Mouse (Mus musculus) CH12.LX (cell line): Measurements from ENCODE around the gene Parvg. TPM values are rescaled to one million over a fixed set of nuclear protein-coding genes. Genes with fewer than 3 reads are reported as not detected.

Experiments
- DNase-seq: peaks from one replicate; pipeline ENCODE4 v3.0.0-alpha.2; 2013; ENCODE audit errors: extremely low read depth
- H3K27ac ChIP-seq: 2 replicates; pipeline ENCODE4 v1.5.1; 2012; ENCODE audit warnings: low read depth, mild to moderate bottlenecking, control low read depth, moderate library complexity; ENCODE audit not compliant: insufficient read depth
- H3K27me3 ChIP-seq: replicated peaks from 2 replicates; pipeline ENCODE3; 2012; ENCODE audit warnings: inconsistent platforms
- H3K36me3 ChIP-seq, 2 experiments: replicated peaks in 1 of 2; 2 replicates each; pipeline versions ENCODE3 to v1.6.1; 2012; ENCODE audit warnings: inconsistent platforms in 1 of 2, low read length in 1 of 2, mild to moderate bottlenecking in 1 of 2, mixed read lengths in 1 of 2, moderate library complexity in 1 of 2; ENCODE audit not compliant: control insufficient read depth in 1 of 2, insufficient read depth in 1 of 2
- H3K4me1 ChIP-seq, 2 experiments: 2 replicates each; pipeline ENCODE4 v1.6.1; 2012; ENCODE audit warnings: inconsistent platforms in 1 of 2, moderate library complexity in 1 of 2; ENCODE audit not compliant: insufficient read depth in 2 of 2, control insufficient read depth in 1 of 2
- H3K4me2 ChIP-seq: 2 replicates; pipeline ENCODE4 v1.6.1; 2012; ENCODE audit warnings: low read depth, mild to moderate bottlenecking, control low read depth; ENCODE audit not compliant: poor library complexity, insufficient read depth, severe bottlenecking
- H3K4me3 ChIP-seq, 3 experiments: fragments of 150-350 bp in 1 of 3; sonication (generic) in 1 of 3; replicated peaks in 1 of 3; 2 replicates each; pipeline versions ENCODE3 to v1.5.1; 2011 to 2012; ENCODE audit warnings: low read depth in 2 of 3, low read length in 2 of 3, mild to moderate bottlenecking in 2 of 3, moderate library complexity in 2 of 3, control low read depth in 1 of 3, improper control_type of control experiment in 1 of 3, inconsistent platforms in 1 of 3, mixed read lengths in 1 of 3; ENCODE audit not compliant: poor library complexity in 1 of 3
- H3K79me2 ChIP-seq: replicated peaks from 2 replicates; pipeline ENCODE4 v1.6.1; 2012; ENCODE audit warnings: mild to moderate bottlenecking, moderate library complexity; ENCODE audit not compliant: control insufficient read depth, poor library complexity, insufficient read depth, severe bottlenecking; ENCODE audit errors: extremely low read depth
- H3K9ac ChIP-seq: 2 replicates; pipeline ENCODE4 v1.6.1; 2012; ENCODE audit warnings: low read depth, mild to moderate bottlenecking, control low read depth, moderate library complexity; ENCODE audit not compliant: insufficient read depth
- H3K9me3 ChIP-seq: replicated peaks from 2 replicates; pipeline ENCODE3; 2012; ENCODE audit warnings: low read length, inconsistent platforms, mixed read lengths
- BHLHE40 ChIP-seq: IDR thresholded peaks from 2 replicates; pipeline ENCODE4 v1.6.1; 2011; ENCODE audit warnings: mild to moderate bottlenecking, low read depth, low read length, improper control_type of control experiment
- CHD2 ChIP-seq: IDR thresholded peaks from 2 replicates; pipeline ENCODE4 v1.6.1; 2011; ENCODE audit warnings: low read length, improper control_type of control experiment
- CTCF ChIP-seq, 2 experiments: IDR thresholded peaks in 1 of 2; conservative IDR thresholded peaks in 1 of 2; 2 replicates each; pipeline ENCODE4 v1.5.1; 2011 to 2012; ENCODE audit warnings: low read depth in 2 of 2, low read length in 2 of 2, improper control_type of control experiment in 1 of 2, inconsistent platforms in 1 of 2, mild to moderate bottlenecking in 1 of 2, moderate library complexity in 1 of 2
- EP300 ChIP-seq: IDR thresholded peaks from 2 replicates; pipeline ENCODE4 v1.6.1; 2011; ENCODE audit warnings: low read length, improper control_type of control experiment
- HCFC1 ChIP-seq: IDR thresholded peaks from 2 replicates; pipeline ENCODE4 v1.6.1; 2012; ENCODE audit warnings: low read depth, mild to moderate bottlenecking, inconsistent platforms, low read length, improper control_type of control experiment
- IRF4 ChIP-seq: IDR thresholded peaks from 2 replicates; pipeline ENCODE4 v1.6.1; 2014; ENCODE audit warnings: low read depth, mild to moderate bottlenecking, inconsistent platforms, low read length, improper control_type of control experiment
- JUND ChIP-seq: conservative IDR thresholded peaks from 2 replicates; pipeline ENCODE4 v1.6.1; 2011; ENCODE audit warnings: low read depth, low read length, improper control_type of control experiment
- MAFK ChIP-seq: IDR thresholded peaks from 2 replicates; pipeline ENCODE4 v1.6.1; 2011; ENCODE audit warnings: low read length, improper control_type of control experiment; ENCODE audit not compliant: insufficient replicate concordance
- MAZ ChIP-seq: IDR thresholded peaks from 2 replicates; pipeline ENCODE4 v1.6.1; 2012; ENCODE audit warnings: low read depth, mild to moderate bottlenecking, inconsistent platforms, low read length, improper control_type of control experiment, moderate library complexity
- MYC ChIP-seq: IDR thresholded peaks from 2 replicates; pipeline ENCODE4 v1.6.1; 2011; ENCODE audit warnings: low read depth, mild to moderate bottlenecking, improper control_type of control experiment, low read length
- POLR2A ChIP-seq: IDR thresholded peaks from 2 replicates; pipeline ENCODE4 v1.6.1; 2011; ENCODE audit warnings: low read depth, mild to moderate bottlenecking, improper control_type of control experiment, low read length
- POLR2AphosphoS2 ChIP-seq: IDR thresholded peaks from 2 replicates; pipeline ENCODE4 v1.6.1; 2011; ENCODE audit warnings: low read depth, low read length, improper control_type of control experiment
- RAD21 ChIP-seq: IDR thresholded peaks from 2 replicates; pipeline ENCODE4 v1.6.1; 2011; ENCODE audit warnings: low read depth, mild to moderate bottlenecking, low read length, improper control_type of control experiment, moderate library complexity
- SMC3 ChIP-seq: IDR thresholded peaks from 2 replicates; pipeline ENCODE4 v1.6.1; 2011; ENCODE audit warnings: low read depth, low read length, improper control_type of control experiment
- TBP ChIP-seq: conservative IDR thresholded peaks from 2 replicates; pipeline ENCODE4 v1.6.1; 2011; ENCODE audit warnings: low read depth, low read length, improper control_type of control experiment
- TCF12 ChIP-seq: IDR thresholded peaks from 2 replicates; pipeline ENCODE4 v1.6.1; 2014; ENCODE audit warnings: low read depth, mild to moderate bottlenecking, inconsistent platforms, low read length, improper control_type of control experiment
- UBTF ChIP-seq: IDR thresholded peaks from 2 replicates; pipeline ENCODE4 v1.6.1; 2012; ENCODE audit warnings: low read depth, mild to moderate bottlenecking, inconsistent platforms, low read length, improper control_type of control experiment, moderate library complexity
- USF1 ChIP-seq: IDR thresholded peaks from 2 replicates; pipeline ENCODE4 v1.6.1; 2014; ENCODE audit warnings: low read depth, mild to moderate bottlenecking, inconsistent platforms, low read length, improper control_type of control experiment
- USF2 ChIP-seq: conservative IDR thresholded peaks from 2 replicates; pipeline ENCODE4 v1.6.1; 2011; ENCODE audit warnings: low read depth, low read length, improper control_type of control experiment
- ZKSCAN1 ChIP-seq: IDR thresholded peaks from 2 replicates; pipeline ENCODE4 v1.6.1; 2012; ENCODE audit warnings: low read depth, inconsistent platforms, low read length, improper control_type of control experiment, borderline replicate concordance
- ZMIZ1 ChIP-seq: IDR thresholded peaks from 2 replicates; pipeline ENCODE4 v1.6.1; 2012; ENCODE audit warnings: low read depth, mild to moderate bottlenecking, inconsistent platforms, low read length, improper control_type of control experiment
- ZNF384 ChIP-seq: IDR thresholded peaks from 2 replicates; pipeline ENCODE4 v1.6.1; 2012; ENCODE audit warnings: low read depth, low read length, improper control_type of control experiment, inconsistent platforms
- dilution Hi-C: fragments of 300-500 bp; cut with MboI; formaldehyde crosslinking; loops from 2 replicates; pipeline ENCODE4 v1.14.3; 2020; ENCODE audit warnings: low sequenced_read_pairs; ENCODE audit not compliant: extremely low pct_unique_long_range_greater_than_20kb, extremely low pct_ligation_motif_present
- in situ Hi-C: fragments of 300-500 bp; cut with MboI; formaldehyde crosslinking; loops from 3 replicates; pipeline ENCODE4 v1.14.3; 2019; ENCODE audit warnings: low sequenced_read_pairs, low pct_ligation_motif_present, low pct_unique_long_range_greater_than_20kb, mixed read lengths
- polyA plus RNA-seq: library from polyadenylated mRNA; unstranded; fragments of >175 nt; gene quantifications from 2 replicates; pipeline ENCODE4 v1.2.1, GENCODE M21; 2012; ENCODE audit warnings: low read depth; ENCODE audit not compliant: insufficient read length
- total RNA-seq, 2 experiments: library from RNA; depleted of rRNA; stranded (reverse); fragments of 300-350 nt in 1 of 2; fragments of >200 nt in 1 of 2; gene quantifications; 2 replicates each; pipeline ENCODE4 v1.2.3; 2012 to 2014

The Parvg gene
- total and polyA plus RNA-seq, 3 experiments, result 93.7 to 140 (median 98.3) TPM

GRCm38 (mm10) chr15:84280712-84281347, 43.0 kb upstream of the Parvg start:
- dilution Hi-C loops (no loop called here), in situ Hi-C loops (loop anchor here (5.0 kb wide), 2 partner anchors 46 to 331 kb away; no protein-coding TSS in a partner anchor)
- H3K79me2 ChIP-seq, result no peaks in the 10 kb centered on the region
- H3K9me3 ChIP-seq, result peaks cover 3% of the 10 kb centered on the region
- TF ChIP-seq MAFK (no peak), ZKSCAN1 (no peak), TCF12 (no peak), TBP (no peak), UBTF (no peak), POLR2AphosphoS2 (no peak), SMC3 (no peak), MYC (no peak), IRF4 (no peak), CHD2 (no peak), EP300 (no peak), USF1 (no peak), BHLHE40 (no peak), ZNF384 (no peak), JUND (no peak), HCFC1 (no peak), USF2 (no peak), ZMIZ1 (no peak), POLR2A (no peak)
- DNase-seq, result no peak
- no peak overlapping the region for H3K27ac ChIP-seq
- no peaks in the 10 kb centered on the region for H3K36me3 ChIP-seq
- H3K27me3 ChIP-seq, result peaks cover 77% of the 10 kb centered on the region
- H3K9ac ChIP-seq, result no peak overlapping the region
- no peak overlapping the region for H3K4me2 ChIP-seq
- H3K4me3 ChIP-seq, result no peak overlapping the region
- no peaks in the 10 kb centered on the region for H3K4me1 ChIP-seq

DNA sequence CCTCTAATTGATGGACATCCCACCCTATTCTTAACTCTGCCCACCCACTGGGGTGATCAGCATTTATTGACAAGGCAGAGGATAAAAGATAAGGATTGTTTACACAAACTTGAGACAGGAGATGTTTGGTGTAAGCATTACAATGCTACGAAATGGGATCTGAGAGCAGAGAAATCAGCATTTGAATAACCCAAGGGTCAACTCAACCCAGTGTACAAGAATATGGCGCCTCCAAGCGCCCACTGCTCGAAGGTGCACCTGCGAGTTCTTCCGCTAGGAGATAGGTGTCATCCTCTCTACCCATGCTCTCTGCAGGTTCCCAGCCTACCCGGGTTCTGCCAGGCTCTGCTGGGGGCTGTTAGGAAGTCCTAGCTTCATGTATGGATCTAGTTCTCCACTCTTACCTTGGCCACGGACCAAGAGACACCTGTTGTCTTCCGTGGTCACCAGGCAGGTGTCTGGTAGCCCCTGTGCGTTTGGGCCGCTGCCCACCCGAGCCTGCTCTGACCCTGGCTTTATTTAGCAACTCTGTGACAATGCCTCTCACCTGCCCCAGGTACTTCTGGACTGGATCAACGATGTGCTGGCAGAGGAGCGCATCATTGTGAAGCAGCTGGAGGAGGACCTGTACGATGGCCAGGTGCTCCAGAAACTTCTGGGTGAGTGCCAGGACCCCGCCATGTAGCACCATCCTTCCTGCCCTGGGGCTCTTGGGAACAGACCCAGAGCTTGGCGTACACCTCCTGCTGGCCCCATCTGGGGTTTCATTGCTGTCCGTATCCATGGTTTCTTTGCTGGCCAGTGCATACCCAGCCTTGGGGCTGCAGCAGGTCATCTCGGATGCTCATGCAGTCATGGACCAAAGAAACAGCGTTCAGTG, 41.4 kb upstream of the Parvg start:
- no peak overlapping the region for H3K4me2 ChIP-seq
- H3K4me1 ChIP-seq, result no peaks in the 10 kb centered on the region
- DNase-seq, result no peak
- peak; percentile 67 for TF ChIP-seq RAD21
- TF ChIP-seq SMC3, result peak; percentile 61
- no peak for TF ChIP-seq MAZ
- peak; percentile 11 to 65; a peak in 2 of 4 replicates for TF ChIP-seq CTCF (conservative IDR thresholded peaks at IDR 0.05 in 1 of 2, IDR thresholded peaks at IDR 0.05 in 1 of 2; ENCODE audit: low read depth in 2 of 2, low read length in 2 of 2)
- no peaks in the 10 kb centered on the region for H3K36me3 ChIP-seq
- in situ Hi-C loops, result loop anchor here (5.0 kb wide), 2 partner anchors 45 to 330 kb away; no protein-coding TSS in a partner anchor
- H3K27me3 ChIP-seq, result peaks cover 65% of the 10 kb centered on the region
- H3K27ac ChIP-seq, result no peak overlapping the region
- H3K9ac ChIP-seq, result no peak overlapping the region
- dilution Hi-C loops, result no loop called here
- H3K4me3 ChIP-seq, result no peak overlapping the region
- peaks cover 3% of the 10 kb centered on the region for H3K9me3 ChIP-seq
- H3K79me2 ChIP-seq, result no peaks in the 10 kb centered on the region
